Mouse (Mus musculus) neural tube, embryonic 14.5 days (tissue): ENCODE measurements around the gene Canx. TPM values are rescaled to one million over a fixed set of nuclear protein-coding genes. Genes with fewer than 3 reads are reported as not detected.

ENCODE experiments used
- ATAC-seq: fragments of 200-750 bp; cut with Nextera tagmentation; 2 replicates; pipeline ENCODE4 v1.8.0; 2017; ENCODE audit warnings: low read depth, mild to moderate bottlenecking, moderate TSS enrichment, moderate library complexity
- H3K27ac ChIP-seq: fragments of 300-500 bp; sonication (generic); 2 replicates; pipeline ENCODE4 v1.5.1; 2014; ENCODE audit warnings: low read depth, mild to moderate bottlenecking, control low read depth, low read length, moderate library complexity, mixed read lengths
- H3K27me3 ChIP-seq: fragments of 300-500 bp; sonication (generic); 2 replicates; pipeline ENCODE4 v1.6.1; 2014; ENCODE audit warnings: low read length; ENCODE audit not compliant: control insufficient read depth, insufficient read depth
- H3K36me3 ChIP-seq: fragments of 300-500 bp; sonication (generic); 2 replicates; pipeline ENCODE4 v1.6.1; 2014; ENCODE audit warnings: low read length, mixed read lengths; ENCODE audit not compliant: control insufficient read depth, insufficient read depth
- H3K4me1 ChIP-seq: fragments of 300-500 bp; sonication (generic); 2 replicates; pipeline ENCODE4 v1.6.1; 2014; ENCODE audit warnings: low read length; ENCODE audit not compliant: control insufficient read depth, insufficient read depth
- H3K4me2 ChIP-seq: fragments of 300-500 bp; sonication (generic); 2 replicates; pipeline ENCODE4 v1.6.1; 2014; ENCODE audit warnings: mild to moderate bottlenecking, low read depth, low read length, control low read depth
- H3K4me3 ChIP-seq: fragments of 300-500 bp; sonication (generic); 2 replicates; pipeline ENCODE4 v1.5.1; 2014; ENCODE audit warnings: low read depth, low read length, control low read depth, mixed read lengths
- H3K9ac ChIP-seq: fragments of 300-500 bp; sonication (generic); replicated peaks from 2 replicates; pipeline ENCODE4 v1.6.1; 2014; ENCODE audit warnings: low read depth, mild to moderate bottlenecking, control low read depth, low read length, mixed read lengths
- H3K9me3 ChIP-seq: fragments of 300-500 bp; sonication (generic); 2 replicates; pipeline ENCODE4 v1.6.1; 2016; ENCODE audit warnings: low read length; ENCODE audit not compliant: control insufficient read depth
- WGBS: fragments of 180-500 bp; shearing (Covaris S2); extraction: QIAGEN DNeasy Blood & Tissue Kit; methylation state at CpG from one replicate; pipeline ENCODE4 v1.1.7; 2014; 5-methylcytosine and 5-hydroxymethylcytosine counted together
- polyA plus RNA-seq: library from polyadenylated mRNA; unstranded; fragments of >200 nt; fragmentation: Nextera tagmentation; extraction: Ambion mirVana; gene quantifications from 2 replicates; pipeline ENCODE4 v1.2.1, GENCODE M21; 2014

Gene Canx
- polyA plus RNA-seq, 1 experiment from 2014 or later, result 205 TPM

- 88% methylated on average over 9 of the region's 9 CpGs for WGBS
- Histone ChIP-seq H3K4me2 (no peak overlapping the region), H3K4me1 (no peaks in the 10 kb centered on the region), H3K4me3 (no peak overlapping the region), H3K9ac (no peak overlapping the region), H3K9me3 (no peaks in the 10 kb centered on the region), H3K27ac (no peak overlapping the region), H3K27me3 (no peaks in the 10 kb centered on the region), H3K36me3 (no peaks in the 10 kb centered on the region)
- ATAC-seq, result no peak
Observed at GRCm38 (mm10) chr11:50346256-50347032, 21.0 kb upstream of the Canx start.

- no peak overlapping the region for H3K4me2 ChIP-seq
- no peak for ATAC-seq
- H3K4me3 ChIP-seq, result no peak overlapping the region
- H3K36me3 ChIP-seq, result no peaks in the 10 kb centered on the region
- H3K27ac ChIP-seq, result no peak overlapping the region
- 87% methylated on average over 4 of the region's 4 CpGs for WGBS
- no peak overlapping the region for H3K9ac ChIP-seq
- no peaks in the 10 kb centered on the region for H3K4me1 ChIP-seq
- H3K27me3 ChIP-seq, result no peaks in the 10 kb centered on the region
- no peaks in the 10 kb centered on the region for H3K9me3 ChIP-seq
Observed at GRCm38 (mm10) chr11:50345486-50345885, 20.0 kb upstream of the Canx start.

GRCm38 (mm10) chr11:50336891-50337290 lies 11.4 kb upstream of the Canx start:
- no peak overlapping the region for H3K4me3 ChIP-seq
- H3K9me3 ChIP-seq, result no peaks in the 10 kb centered on the region
- no peaks in the 10 kb centered on the region for H3K4me1 ChIP-seq
- H3K27me3 ChIP-seq, result no peaks in the 10 kb centered on the region
- 79% methylated on average over 4 of the region's 4 CpGs for WGBS
- no peak overlapping the region for H3K27ac ChIP-seq
- H3K9ac ChIP-seq, result no peak overlapping the region
- no peak for ATAC-seq
- H3K36me3 ChIP-seq, result no peaks in the 10 kb centered on the region
- no peak overlapping the region for H3K4me2 ChIP-seq

GRCm38 (mm10) chr11:50336126-50336525 lies 10.7 kb upstream of the Canx start:
- Histone ChIP-seq H3K9ac (no peak overlapping the region), H3K27me3 (no peaks in the 10 kb centered on the region), H3K4me3 (no peak overlapping the region), H3K4me1 (no peaks in the 10 kb centered on the region), H3K9me3 (no peaks in the 10 kb centered on the region), H3K4me2 (no peak overlapping the region), H3K27ac (no peak overlapping the region), H3K36me3 (no peaks in the 10 kb centered on the region)
- no peak for ATAC-seq
- WGBS, result 55% methylated on average over 1 of the region's 1 CpGs

GRCm38 (mm10) chr11:50333181-50333580 lies 7.7 kb upstream of the Canx start:
- Histone ChIP-seq H3K36me3 (no peaks in the 10 kb centered on the region), H3K27ac (no peak overlapping the region), H3K4me2 (no peak overlapping the region), H3K9me3 (no peaks in the 10 kb centered on the region), H3K9ac (no peak overlapping the region), H3K27me3 (no peaks in the 10 kb centered on the region), H3K4me1 (no peaks in the 10 kb centered on the region), H3K4me3 (no peak overlapping the region)
- WGBS, result 95% methylated on average over 3 of the region's 3 CpGs
- ATAC-seq, result no peak

- Histone ChIP-seq H3K4me2 (no peak overlapping the region), H3K27me3 (no peaks in the 10 kb centered on the region), H3K4me3 (no peak overlapping the region), H3K4me1 (peaks cover 13% of the 10 kb centered on the region; the same call in 1 of the 2 replicates), H3K27ac (no peak overlapping the region), H3K9ac (no peak overlapping the region), H3K9me3 (no peaks in the 10 kb centered on the region), H3K36me3 (no peaks in the 10 kb centered on the region)
- 96% methylated on average over 1 of the region's 1 CpGs for WGBS
- ATAC-seq, result no peak
Observed at GRCm38 (mm10) chr11:50329378-50329777, 3.9 kb upstream of the Canx start.

- 94% methylated on average over 3 of the region's 3 CpGs for WGBS
Observed at GRCm38 (mm10) chr11:50328075-50328625, 2.7 kb upstream of the Canx start.

GRCm38 (mm10) chr11:50326302-50326966 lies 961 bp upstream of the Canx start:
- H3K9me3 ChIP-seq, result no peaks in the 10 kb centered on the region
- H3K27ac ChIP-seq, result peak overlapping the region; percentile 72
- H3K4me3 ChIP-seq, result peak overlapping the region; percentile 94
- no peaks in the 10 kb centered on the region for H3K36me3 ChIP-seq
- H3K9ac ChIP-seq, result peak overlapping the region; percentile 94
- H3K4me1 ChIP-seq, result peaks cover 34% of the 10 kb centered on the region
- no peak for ATAC-seq
- 7% methylated on average over 7 of the region's 7 CpGs for WGBS
- H3K27me3 ChIP-seq, result no peaks in the 10 kb centered on the region
- H3K4me2 ChIP-seq, result peak overlapping the region; percentile 67

More at GRCm38 (mm10) chr11:50328075-50328625, 2.7 kb upstream of the Canx start:
- no peak for ATAC-seq
- Histone ChIP-seq H3K4me1 (peaks cover 25% of the 10 kb centered on the region), H3K27me3 (no peaks in the 10 kb centered on the region), H3K4me3 (no peak overlapping the region), H3K27ac (no peak overlapping the region), H3K4me2 (no peak overlapping the region), H3K9me3 (no peaks in the 10 kb centered on the region), H3K9ac (no peak overlapping the region), H3K36me3 (no peaks in the 10 kb centered on the region)
